In the genomic region with DNA sequence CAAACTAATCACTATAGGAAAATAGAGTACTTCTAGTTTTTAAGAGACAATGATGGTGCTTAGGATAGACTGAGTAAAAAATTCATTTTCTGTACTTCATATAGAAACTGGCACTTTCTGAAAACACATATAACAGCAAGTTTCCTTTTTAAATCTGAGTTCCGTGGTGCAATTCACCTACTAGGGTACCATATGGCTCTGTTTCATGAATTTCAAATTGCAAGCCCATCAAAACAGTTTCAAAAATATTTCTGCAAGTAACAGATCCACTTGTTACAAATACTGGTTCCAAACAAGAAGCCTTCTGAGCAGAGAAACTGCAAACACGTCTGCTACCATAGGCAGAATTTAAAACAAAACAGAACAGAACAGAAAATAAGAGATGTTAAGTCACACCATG, we compare ENCODE assay signal across 24 mouse cellular contexts. TPM values are rescaled to one million over a fixed set of nuclear protein-coding genes. Genes with fewer than 3 reads are reported as not detected.
"Had no signal": no experiment of that assay in that cellular context is flagged by ENCODE, and none has a peak within 500 bp of the region (broad histone marks: within the 10 kb centered on the region; RNA-seq: fewer than 3 reads in every experiment).

No protein-coding gene starts in this region.

- ATAC-seq: forebrain, embryonic 13.5 days; forebrain, embryonic 14.5 days; forebrain, embryonic 15.5 days; forebrain, embryonic 16.5 days; forebrain, postnatal 0 days had no signal

- DNase-seq: cerebellum, adult 9-10 months; cerebellum, adult 9-11 months; cerebellum, postnatal 14 days; cerebellum, postnatal 25 days; cerebellum, postnatal 36 days; embryo, embryonic 11 days; forebrain, postnatal 0 days; gastrocnemius, adult 2 months; gastrocnemius, postnatal 10 days; gastrocnemius, postnatal 14 days; gastrocnemius, postnatal 25 days; gastrocnemius, postnatal 36 days; heart, adult 18-20 months; heart, adult 2 months had no signal

RNA-seq across cellular contexts. Expression of a gene that starts 12.4 kb away (rescaled TPM):
- total RNA-seq: common myeloid progenitor, adult 5-6 weeks; forebrain, postnatal 0 days; gastrocnemius, adult 18-20 months; gastrocnemius, adult 2 months; gastrocnemius, adult 8-10 months; gastrocnemius, postnatal 10 days; gastrocnemius, postnatal 14 days; gastrocnemius, postnatal 25 days; gastrocnemius, postnatal 36 days; gastrocnemius, postnatal 4 days; granulocyte monocyte progenitor cell, adult 5-6 weeks; heart, adult 18-20 months; heart, adult 2 months; heart, adult 8-10 months had no signal

RNA-seq across cellular contexts. Expression of a gene that starts 13.8 kb away (rescaled TPM):
- total RNA-seq: granulocyte monocyte progenitor cell, adult 5-6 weeks had no signal
